Mouse (Mus musculus): Measurements from ENCODE around the gene Lrmp. TPM values are rescaled to one million over a fixed set of nuclear protein-coding genes. Genes with fewer than 3 reads are reported as not detected.

The Lrmp gene
- polyA plus RNA-seq, 1 experiment from 2014 or later = 2.0 TPM

- Histone ChIP-seq H3K27ac (replicated peaks; ENCODE audit: low read depth, low read length) (no peak overlapping the region), H3K9ac (replicated peaks; ENCODE audit: low read length) (no peak overlapping the region), H3K4me1 (ENCODE audit: control insufficient read depth, insufficient read depth, low read length) (no peaks in the 10 kb centered on the region), H3K4me3 (ENCODE audit: low read depth, low read length) (no peak overlapping the region), H3K36me3 (replicated peaks; ENCODE audit: control insufficient read depth, insufficient read depth, low read depth, low read length) (no peaks in the 10 kb centered on the region), H3K9me3 (replicated peaks; ENCODE audit: control insufficient read depth, low read length) (no peaks in the 10 kb centered on the region), H3K27me3 (ENCODE audit: control insufficient read depth, insufficient read depth, low read length) (no peaks in the 10 kb centered on the region), H3K4me2 (ENCODE audit: low read depth, low read length) (no peak overlapping the region)
- ATAC-seq (replicated peaks; ENCODE audit: insufficient number of reproducible peaks, low FRiP score, low TSS enrichment, low read depth) (no peak), DNase-seq (ENCODE audit: low spot score) (no peak)
- WGBS = 92% methylated on average over 4 of the region's 4 CpGs
Measured at GRCm38 (mm10) chr6:145110786-145111185, 4.7 kb upstream of the Lrmp start.

GRCm38 (mm10) chr6:145112865-145113264, 2.6 kb upstream of the Lrmp start:
- Histone ChIP-seq H3K36me3 (replicated peaks; ENCODE audit: control insufficient read depth, insufficient read depth, low read depth, low read length) (no peaks in the 10 kb centered on the region), H3K9me3 (replicated peaks; ENCODE audit: control insufficient read depth, low read length) (no peaks in the 10 kb centered on the region), H3K27me3 (ENCODE audit: control insufficient read depth, insufficient read depth, low read length) (no peaks in the 10 kb centered on the region), H3K4me2 (ENCODE audit: low read depth, low read length) (no peak overlapping the region), H3K9ac (replicated peaks; ENCODE audit: low read length) (no peak overlapping the region), H3K4me1 (ENCODE audit: control insufficient read depth, insufficient read depth, low read length) (no peaks in the 10 kb centered on the region), H3K27ac (replicated peaks; ENCODE audit: low read depth, low read length) (no peak overlapping the region), H3K4me3 (ENCODE audit: low read depth, low read length) (no peak overlapping the region)
- WGBS = 65% methylated on average over 6 of the region's 6 CpGs
- DNase-seq (ENCODE audit: low spot score) (no peak), ATAC-seq (replicated peaks; ENCODE audit: insufficient number of reproducible peaks, low FRiP score, low TSS enrichment, low read depth) (no peak)

GRCm38 (mm10) chr6:145114561-145114960, 892 bp upstream of the Lrmp start:
- H3K4me2 ChIP-seq (ENCODE audit: low read depth, low read length) = no peak overlapping the region
- no peaks in the 10 kb centered on the region for H3K27me3 ChIP-seq (ENCODE audit: control insufficient read depth, insufficient read depth, low read length)
- H3K4me1 ChIP-seq (ENCODE audit: control insufficient read depth, insufficient read depth, low read length) = no peaks in the 10 kb centered on the region
- H3K9ac ChIP-seq (replicated peaks; ENCODE audit: low read length) = no peak overlapping the region
- H3K36me3 ChIP-seq (replicated peaks; ENCODE audit: control insufficient read depth, insufficient read depth, low read depth, low read length) = no peaks in the 10 kb centered on the region
- no peak overlapping the region for H3K4me3 ChIP-seq (ENCODE audit: low read depth, low read length)
- DNase-seq (ENCODE audit: low spot score) (no peak), ATAC-seq (replicated peaks; ENCODE audit: insufficient number of reproducible peaks, low FRiP score, low TSS enrichment, low read depth) (no peak)
- 71% methylated on average over 2 of the region's 2 CpGs for WGBS
- no peaks in the 10 kb centered on the region for H3K9me3 ChIP-seq (replicated peaks; ENCODE audit: control insufficient read depth, low read length)
- no peak overlapping the region for H3K27ac ChIP-seq (replicated peaks; ENCODE audit: low read depth, low read length)

- DNase-seq (ENCODE audit: low spot score) (peak; percentile 40), ATAC-seq (replicated peaks; ENCODE audit: insufficient number of reproducible peaks, low FRiP score, low TSS enrichment, low read depth) (peak; percentile 82; the same call in 1 of the 2 replicates)
- Histone ChIP-seq H3K27me3 (ENCODE audit: control insufficient read depth, insufficient read depth, low read length) (no peaks in the 10 kb centered on the region), H3K9ac (replicated peaks; ENCODE audit: low read length) (peak overlapping the region; percentile 15; the same call in 1 of the 2 replicates), H3K27ac (replicated peaks; ENCODE audit: low read depth, low read length) (no peak overlapping the region), H3K4me1 (ENCODE audit: control insufficient read depth, insufficient read depth, low read length) (no peaks in the 10 kb centered on the region), H3K9me3 (replicated peaks; ENCODE audit: control insufficient read depth, low read length) (no peaks in the 10 kb centered on the region), H3K4me2 (ENCODE audit: low read depth, low read length) (no peak overlapping the region), H3K36me3 (replicated peaks; ENCODE audit: control insufficient read depth, insufficient read depth, low read depth, low read length) (no peaks in the 10 kb centered on the region), H3K4me3 (ENCODE audit: low read depth, low read length) (no peak overlapping the region)
- 11% methylated on average over 4 of the region's 4 CpGs for WGBS
Measured at GRCm38 (mm10) chr6:145116098-145116672, 732 bp downstream of the Lrmp start.

- Histone ChIP-seq H3K27ac (replicated peaks; ENCODE audit: low read depth, low read length) (no peak overlapping the region), H3K4me2 (ENCODE audit: low read depth, low read length) (no peak overlapping the region), H3K9ac (replicated peaks; ENCODE audit: low read length) (no peak overlapping the region), H3K4me1 (ENCODE audit: control insufficient read depth, insufficient read depth, low read length) (no peaks in the 10 kb centered on the region), H3K27me3 (ENCODE audit: control insufficient read depth, insufficient read depth, low read length) (no peaks in the 10 kb centered on the region), H3K4me3 (ENCODE audit: low read depth, low read length) (no peak overlapping the region), H3K36me3 (replicated peaks; ENCODE audit: control insufficient read depth, insufficient read depth, low read depth, low read length) (no peaks in the 10 kb centered on the region), H3K9me3 (replicated peaks; ENCODE audit: control insufficient read depth, low read length) (no peaks in the 10 kb centered on the region)
- no peak for DNase-seq (ENCODE audit: low spot score)
- ATAC-seq (replicated peaks; ENCODE audit: insufficient number of reproducible peaks, low FRiP score, low TSS enrichment, low read depth) = no peak
- WGBS = 74% methylated on average over 2 of the region's 2 CpGs
Measured at GRCm38 (mm10) chr6:145120086-145120485, 4.6 kb downstream of the Lrmp start.

GRCm38 (mm10) chr6:145120787-145121589, 5.5 kb downstream of the Lrmp start:
- Histone ChIP-seq H3K27me3 (ENCODE audit: control insufficient read depth, insufficient read depth, low read length) (no peaks in the 10 kb centered on the region), H3K4me2 (ENCODE audit: low read depth, low read length) (no peak overlapping the region), H3K4me1 (ENCODE audit: control insufficient read depth, insufficient read depth, low read length) (no peaks in the 10 kb centered on the region), H3K4me3 (ENCODE audit: low read depth, low read length) (no peak overlapping the region), H3K27ac (replicated peaks; ENCODE audit: low read depth, low read length) (no peak overlapping the region), H3K9me3 (replicated peaks; ENCODE audit: control insufficient read depth, low read length) (no peaks in the 10 kb centered on the region), H3K9ac (replicated peaks; ENCODE audit: low read length) (no peak overlapping the region; the same call in 1 of the 2 replicates), H3K36me3 (replicated peaks; ENCODE audit: control insufficient read depth, insufficient read depth, low read depth, low read length) (no peaks in the 10 kb centered on the region)
- 34% methylated on average over 18 of the region's 18 CpGs for WGBS
- ATAC-seq (replicated peaks; ENCODE audit: insufficient number of reproducible peaks, low FRiP score, low TSS enrichment, low read depth) (no peak), DNase-seq (ENCODE audit: low spot score) (no peak)

- no peaks in the 10 kb centered on the region for H3K4me1 ChIP-seq (ENCODE audit: control insufficient read depth, insufficient read depth, low read length)
- no peak for DNase-seq (ENCODE audit: low spot score)
- no peaks in the 10 kb centered on the region for H3K27me3 ChIP-seq (ENCODE audit: control insufficient read depth, insufficient read depth, low read length)
- H3K4me2 ChIP-seq (ENCODE audit: low read depth, low read length) = no peak overlapping the region
- no peak overlapping the region for H3K27ac ChIP-seq (replicated peaks; ENCODE audit: low read depth, low read length)
- H3K4me3 ChIP-seq (ENCODE audit: low read depth, low read length) = no peak overlapping the region
- peak overlapping the region; percentile 6; the same call in 1 of the 2 replicates for H3K9ac ChIP-seq (replicated peaks; ENCODE audit: low read length)
- 0 out of 2 replicates have a peak, but pooled peaks have one; percentile 23 for ATAC-seq (replicated peaks; ENCODE audit: insufficient number of reproducible peaks, low FRiP score, low TSS enrichment, low read depth)
- WGBS = 39% methylated on average over 21 of the region's 21 CpGs
- H3K36me3 ChIP-seq (replicated peaks; ENCODE audit: control insufficient read depth, insufficient read depth, low read depth, low read length) = no peaks in the 10 kb centered on the region
- H3K9me3 ChIP-seq (replicated peaks; ENCODE audit: control insufficient read depth, low read length) = no peaks in the 10 kb centered on the region
Measured at GRCm38 (mm10) chr6:145121590-145122420, 6.4 kb downstream of the Lrmp start.
